ENCODE assay signal across 9 mouse cellular contexts in genomic region chr15:83725556-83726200, GRCm38 (mm10). TPM values are rescaled to one million over a fixed set of nuclear protein-coding genes. Genes with fewer than 3 reads are reported as not detected.
A peak's percentile ranks its signal among the peaks of the same experiment; 100 is the strongest.
DNase-seq lines count a peak whose midpoint lies in the region; ATAC-seq and TF ChIP-seq lines count a peak whose summit lies in the region.
"Had no signal": no experiment of that assay in that cellular context is flagged by ENCODE, and none has a peak within 500 bp of the region (broad histone marks: within the 10 kb centered on the region; RNA-seq: fewer than 3 reads in every experiment).

No protein-coding gene starts in this region.

- H3K9ac ChIP-seq in embryonic facial prominence, embryonic 13.5 days = no peak overlapping the region
- H3K9ac ChIP-seq in hindbrain, postnatal 0 days (replicated peaks; ENCODE audit: low read length) = no peak overlapping the region
- no peak overlapping the region for H3K9ac ChIP-seq in neural tube, embryonic 12.5 days

- H3K27me3 ChIP-seq in embryonic facial prominence, embryonic 13.5 days = peaks cover 52% of the 10 kb centered on the region
- 0 out of 2 replicates have a peak, but pooled peaks cover 7% of the 10 kb centered on the region for H3K27me3 ChIP-seq in hindbrain, postnatal 0 days (ENCODE audit: insufficient read depth, low read length)
- peaks cover 9% of the 10 kb centered on the region for H3K27me3 ChIP-seq in neural tube, embryonic 12.5 days (replicated peaks)

- peak; percentile 10 for DNase-seq in lung, adult 2 months
- no peak for DNase-seq in lung, postnatal 25 days (ENCODE audit: low spot score)
- no peak for DNase-seq in hindbrain, postnatal 0 days (ENCODE audit: low spot score)
- DNase-seq in cerebellum, postnatal 10 days = no peak

- H3K4me3 ChIP-seq in lung, adult 2 months (replicated peaks; ENCODE audit: extremely low read depth, low read depth, low read length) = no peak overlapping the region
- H3K4me3 ChIP-seq in embryonic facial prominence, embryonic 13.5 days = peak overlapping the region; percentile 66
- peak overlapping the region; percentile 58; the same call in 1 of the 2 replicates for H3K4me3 ChIP-seq in hindbrain, postnatal 0 days (ENCODE audit: low read length)
- peak overlapping the region; percentile 67 for H3K4me3 ChIP-seq in neural tube, embryonic 12.5 days

- peaks cover 5% of the 10 kb centered on the region; the same call in 1 of the 2 replicates for H3K36me3 ChIP-seq in embryonic facial prominence, embryonic 13.5 days
- H3K36me3 ChIP-seq in hindbrain, postnatal 0 days (ENCODE audit: insufficient read depth, low read length) = no peaks in the 10 kb centered on the region
- 0 out of 2 replicates have a peak, but pooled peaks cover 3% of the 10 kb centered on the region for H3K36me3 ChIP-seq in neural tube, embryonic 12.5 days

- TF ChIP-seq CTCF in lung, adult 2 months (IDR thresholded peaks at IDR 0.05; ENCODE audit: insufficient read depth, low read length) = no peak
- TF ChIP-seq CTCF in hindbrain, postnatal 0 days (IDR thresholded peaks at IDR 0.05; ENCODE audit: low read depth) = no peak

- WGBS in lung, adult 2 months = 42% methylated on average over 28 of the region's 28 CpGs
- 16% methylated on average over 28 of the region's 28 CpGs for WGBS in embryonic facial prominence, embryonic 13.5 days
- 12% methylated on average over 28 of the region's 28 CpGs for WGBS in hindbrain, postnatal 0 days
- 13% methylated on average over 28 of the region's 28 CpGs for WGBS in neural tube, embryonic 12.5 days

- no peak overlapping the region for H3K27ac ChIP-seq in embryonic facial prominence, embryonic 13.5 days
- no peak overlapping the region for H3K27ac ChIP-seq in hindbrain, postnatal 0 days
- H3K27ac ChIP-seq in neural tube, embryonic 12.5 days = no peak overlapping the region

- ATAC-seq in embryonic facial prominence, embryonic 13.5 days (ENCODE audit: insufficient number of reproducible peaks, insufficient read depth, low FRiP score, low TSS enrichment, low read depth) = no peak
- peak; percentile 34; the same call in 1 of the 2 replicates for ATAC-seq in hindbrain, postnatal 0 days
- peak; percentile 3; the same call in 1 of the 2 replicates for ATAC-seq in neural tube, embryonic 12.5 days (ENCODE audit: low FRiP score, low read depth)
- no peak for ATAC-seq in megakaryocyte progenitor cell, adult 5-6 weeks (replicated peaks; ENCODE audit: poor library complexity)
- no peak for ATAC-seq in inflammation-experienced regulatory T-cells, adult 6 months

- TF ChIP-seq POLR2A in lung, adult 2 months (IDR thresholded peaks at IDR 0.05; ENCODE audit: borderline replicate concordance, extremely low read depth, low read depth, low read length) = no peak

- no peaks in the 10 kb centered on the region for H3K4me1 ChIP-seq in lung, adult 2 months (ENCODE audit: control insufficient read depth, insufficient read depth, low read length)
- H3K4me1 ChIP-seq in embryonic facial prominence, embryonic 13.5 days = peaks cover 43% of the 10 kb centered on the region
- H3K4me1 ChIP-seq in hindbrain, postnatal 0 days (ENCODE audit: insufficient read depth, low read length) = peaks cover 10% of the 10 kb centered on the region; the same call in 1 of the 2 replicates
- H3K4me1 ChIP-seq in neural tube, embryonic 12.5 days = peaks cover 32% of the 10 kb centered on the region

- no peaks in the 10 kb centered on the region for H3K9me3 ChIP-seq in embryonic facial prominence, embryonic 13.5 days
- H3K9me3 ChIP-seq in hindbrain, postnatal 0 days (ENCODE audit: low read length) = no peaks in the 10 kb centered on the region
- no peaks in the 10 kb centered on the region for H3K9me3 ChIP-seq in neural tube, embryonic 12.5 days

- peak overlapping the region; percentile 95 for H3K4me2 ChIP-seq in embryonic facial prominence, embryonic 13.5 days
- peak overlapping the region; percentile 85 for H3K4me2 ChIP-seq in hindbrain, postnatal 0 days (ENCODE audit: low read depth, low read length)
- H3K4me2 ChIP-seq in neural tube, embryonic 12.5 days (replicated peaks) = peak overlapping the region; percentile 87

RNA-seq across cellular contexts. Expression of gene Scube1, which starts 0.9 kb away (rescaled TPM):
- polyA plus RNA-seq in lung, adult 2 months (2012; rRNA removed) = 17.2 and 18.8 TPM in 2 replicates
- polyA plus RNA-seq in embryonic facial prominence, embryonic 13.5 days (2015; fragmentation: Nextera tagmentation; extraction: Ambion mirVana) = 22.9 and 24.1 TPM in 2 replicates
- 13.4 TPM in 2 replicates for total RNA-seq in hindbrain, postnatal 0 days (2014; rRNA removed)
- 3.2 and 3.3 TPM in 2 replicates for polyA plus RNA-seq in hindbrain, postnatal 0 days (2015; fragmentation: Nextera tagmentation; extraction: Ambion mirVana)
- polyA plus RNA-seq in neural tube, embryonic 12.5 days (2016; fragmentation: Nextera tagmentation; extraction: Ambion mirVana) = 29.7 and 32.4 TPM in 2 replicates
- not detected in 2 replicates for total RNA-seq in megakaryocyte progenitor cell, adult 5-6 weeks (2015)
- not detected in 2 replicates for total RNA-seq in megakaryocyte progenitor cell, adult 5-6 weeks (2017)
- not detected for polyA plus RNA-seq in inflammation-experienced regulatory T-cells, adult 6 months (2017; shearing (Covaris generic))
- total RNA-seq: neutrophil, adult 5-6 weeks had no signal

RNA-seq across cellular contexts. Expression of gene Mpped1, which starts 53.6 kb away (rescaled TPM):
- polyA plus RNA-seq in lung, adult 2 months (2012; rRNA removed) = not detected in 2 replicates
- 12.1 and 12.8 TPM in 2 replicates for polyA plus RNA-seq in embryonic facial prominence, embryonic 13.5 days (2015; fragmentation: Nextera tagmentation; extraction: Ambion mirVana)
- total RNA-seq in hindbrain, postnatal 0 days (2014; rRNA removed) = 31.4 and 48.3 TPM in 2 replicates
- polyA plus RNA-seq in hindbrain, postnatal 0 days (2015; fragmentation: Nextera tagmentation; extraction: Ambion mirVana) = 13.5 and 14.2 TPM in 2 replicates
- polyA plus RNA-seq in neural tube, embryonic 12.5 days (2016; fragmentation: Nextera tagmentation; extraction: Ambion mirVana) = 3.9 and 4.0 TPM in 2 replicates
- not detected in 2 replicates for total RNA-seq in megakaryocyte progenitor cell, adult 5-6 weeks (2015)
- total RNA-seq in megakaryocyte progenitor cell, adult 5-6 weeks (2017) = not detected in 2 replicates
- polyA plus RNA-seq in inflammation-experienced regulatory T-cells, adult 6 months (2017; shearing (Covaris generic)) = not detected
- total RNA-seq: neutrophil, adult 5-6 weeks had no signal

Comparison
In these comparisons a context has a peak if more than half of its experiments do, and no peak if none do; other contexts are left out.
1. ATAC-seq: peak in hindbrain, postnatal 0 days (single experiment) and neural tube, embryonic 12.5 days (single experiment); none in embryonic facial prominence, embryonic 13.5 days (single experiment), megakaryocyte progenitor cell, adult 5-6 weeks (single experiment) and inflammation-experienced regulatory T-cells, adult 6 months (single experiment).
2. Peak in every context shown above with its lines, with median percentiles within 50 percentile points of each other: H3K4me2 ChIP-seq.